Mouse (Mus musculus) layer of hippocampus, postnatal 10 days (tissue): ENCODE data around the gene Btbd9. TPM values are rescaled to one million over a fixed set of nuclear protein-coding genes. Genes with fewer than 3 reads are reported as not detected.
A peak's percentile ranks its signal among the peaks of the same experiment; 100 is the strongest.

Experiments
- DNase-seq, 2 experiments: peaks; one replicate each; pipeline ENCODE4 v3.0.0; 2021; ENCODE audit warnings: low spot score in 2 of 2
- total RNA-seq, 2 experiments: library from RNA; stranded (reverse); gene quantifications; 2 replicates each; pipeline ENCODE4 v1.2.3; 2021

Btbd9 gene
- total RNA-seq, 2 experiments from 2014 or later: 104 to 109 TPM

DNA sequence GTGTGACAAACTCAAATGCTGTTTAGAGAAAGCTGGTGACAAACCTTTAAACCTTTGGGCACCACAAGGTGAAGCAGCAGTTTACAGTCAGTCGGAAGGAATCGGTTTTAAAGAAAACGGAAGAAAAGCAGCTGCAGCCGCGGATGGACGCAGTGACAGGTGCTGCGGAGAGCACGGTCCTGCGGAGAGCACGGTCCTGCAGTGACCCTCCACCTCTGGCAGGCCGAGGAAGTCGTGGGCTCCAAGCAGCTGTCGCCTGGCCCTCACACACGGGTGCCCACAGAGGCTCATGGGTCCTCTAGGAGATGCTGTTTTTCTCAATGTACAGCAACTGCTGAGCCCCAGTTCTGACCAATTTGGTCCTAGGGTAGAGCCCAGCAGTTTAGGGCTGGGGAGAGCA lies 354.6 kb downstream of the Btbd9 start:
- no peak for DNase-seq

DNA sequence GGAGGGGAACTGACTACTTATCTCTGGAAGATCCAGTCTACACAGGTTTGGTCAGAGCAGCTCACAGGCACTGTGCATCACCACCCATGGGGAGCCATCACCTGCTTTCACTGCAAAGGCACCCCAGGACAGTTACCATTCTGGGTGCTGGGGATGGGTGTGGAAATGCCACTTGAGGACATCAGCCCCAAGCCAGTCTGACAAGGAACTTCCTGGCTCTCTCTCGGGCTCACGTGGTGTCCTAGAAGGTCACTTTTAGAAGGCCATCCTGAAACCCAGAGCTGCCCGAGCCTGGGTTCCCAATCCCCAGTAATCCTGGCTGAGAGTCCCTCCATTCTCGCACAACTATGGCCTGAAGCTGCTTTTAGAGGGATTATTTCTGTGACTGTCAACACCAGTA lies 360.5 kb downstream of the Btbd9 start:
- DNase-seq: no peak

DNA sequence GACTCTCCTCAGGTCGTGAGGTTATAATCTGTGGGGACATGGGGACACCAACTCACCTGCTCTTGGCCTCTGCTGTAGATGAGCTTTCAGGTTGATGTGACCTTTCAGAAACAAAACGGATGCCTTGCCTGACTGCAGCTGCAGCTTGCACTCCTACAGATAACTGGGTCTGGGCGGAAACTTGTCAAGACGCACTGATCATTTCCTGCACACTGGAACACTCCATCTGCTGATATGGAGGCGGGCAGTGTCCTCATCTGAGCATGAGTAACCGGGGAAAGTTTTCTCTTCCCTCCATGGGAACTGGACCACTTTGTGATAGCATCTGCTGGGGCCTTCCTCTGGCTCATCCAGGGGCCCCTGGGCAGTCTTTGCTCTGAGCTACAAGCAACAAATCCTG lies 361.9 kb downstream of the Btbd9 start:
- DNase-seq: no peak

DNA sequence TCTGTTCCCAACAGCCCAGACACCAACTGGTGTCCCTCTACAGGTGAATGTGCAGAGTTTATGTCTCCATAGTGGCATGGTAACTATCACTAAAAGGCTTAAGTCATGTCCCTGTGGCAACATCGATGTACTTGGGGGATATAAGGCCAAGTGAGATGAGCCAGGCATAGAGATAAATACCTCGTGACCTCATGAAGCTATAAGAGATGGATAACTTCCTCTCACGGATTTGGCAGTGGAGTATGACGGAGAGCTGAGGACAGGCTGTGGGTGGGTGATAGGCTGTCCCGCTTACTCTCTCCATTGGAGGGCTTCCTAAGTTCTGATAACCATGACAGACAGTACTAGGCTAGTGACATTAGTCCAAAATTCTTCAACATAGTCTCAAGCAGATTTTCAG lies 362.9 kb downstream of the Btbd9 start:
- DNase-seq: no peak

DNA sequence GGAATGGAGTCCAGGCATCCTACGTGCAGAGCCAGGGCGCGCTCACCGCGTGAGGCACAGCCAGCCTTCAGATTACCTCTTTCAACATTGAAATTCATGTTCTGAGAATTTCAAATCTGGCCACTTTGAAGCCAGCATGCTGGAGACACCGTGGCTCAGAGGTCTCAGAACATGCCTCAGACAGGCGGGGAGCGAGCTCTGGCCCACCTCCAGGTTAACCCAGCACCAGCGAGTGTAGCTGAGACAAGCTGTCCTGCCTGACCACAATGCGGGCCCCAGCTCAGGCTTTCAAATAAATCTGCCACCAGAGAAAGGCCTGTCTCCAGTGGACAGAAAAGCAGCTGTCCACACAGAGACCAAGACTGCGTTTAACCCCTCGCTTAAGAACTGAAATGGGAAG lies 363.6 kb downstream of the Btbd9 start:
- DNase-seq: no peak

DNA sequence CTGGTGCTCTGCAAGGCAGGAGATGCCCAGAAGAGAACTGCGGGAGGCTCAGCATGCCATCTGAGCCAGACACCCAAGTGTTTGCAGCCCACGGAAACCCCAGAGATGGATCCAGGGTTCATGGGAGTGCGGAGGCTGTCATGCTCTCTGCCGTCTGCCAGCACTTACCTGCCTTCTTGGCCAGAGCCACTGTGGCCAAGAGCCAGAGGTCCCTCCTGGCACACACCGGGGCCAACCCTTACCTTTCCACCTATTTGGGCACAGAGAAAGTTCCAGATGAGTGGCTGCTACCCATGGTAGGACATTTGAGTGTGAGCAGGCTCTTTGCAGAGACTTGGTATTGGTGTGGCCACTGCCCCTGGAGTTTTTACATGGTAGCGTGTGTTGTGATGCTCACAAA lies 365.4 kb downstream of the Btbd9 start:
- DNase-seq: no peak

DNA sequence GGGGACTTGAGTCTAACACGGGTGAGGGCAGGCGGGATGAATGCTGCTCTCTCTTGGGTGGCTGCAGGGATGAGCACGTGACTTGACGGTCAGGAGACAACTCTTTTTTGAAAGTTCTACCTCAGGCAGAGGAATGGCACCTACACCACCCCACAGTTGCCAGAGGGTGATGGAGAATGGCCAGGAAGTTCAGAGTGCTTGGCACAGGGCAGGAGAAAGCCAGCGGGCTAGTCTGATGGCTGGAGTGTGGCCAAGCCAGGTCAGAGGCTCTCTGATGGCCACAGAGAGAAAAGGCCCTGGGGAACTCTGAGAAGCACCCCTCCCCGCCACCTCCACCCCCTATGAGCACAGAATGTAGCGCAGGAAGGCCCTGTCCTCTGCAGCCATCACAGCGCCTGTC lies 366.0 kb downstream of the Btbd9 start:
- no peak for DNase-seq

DNA sequence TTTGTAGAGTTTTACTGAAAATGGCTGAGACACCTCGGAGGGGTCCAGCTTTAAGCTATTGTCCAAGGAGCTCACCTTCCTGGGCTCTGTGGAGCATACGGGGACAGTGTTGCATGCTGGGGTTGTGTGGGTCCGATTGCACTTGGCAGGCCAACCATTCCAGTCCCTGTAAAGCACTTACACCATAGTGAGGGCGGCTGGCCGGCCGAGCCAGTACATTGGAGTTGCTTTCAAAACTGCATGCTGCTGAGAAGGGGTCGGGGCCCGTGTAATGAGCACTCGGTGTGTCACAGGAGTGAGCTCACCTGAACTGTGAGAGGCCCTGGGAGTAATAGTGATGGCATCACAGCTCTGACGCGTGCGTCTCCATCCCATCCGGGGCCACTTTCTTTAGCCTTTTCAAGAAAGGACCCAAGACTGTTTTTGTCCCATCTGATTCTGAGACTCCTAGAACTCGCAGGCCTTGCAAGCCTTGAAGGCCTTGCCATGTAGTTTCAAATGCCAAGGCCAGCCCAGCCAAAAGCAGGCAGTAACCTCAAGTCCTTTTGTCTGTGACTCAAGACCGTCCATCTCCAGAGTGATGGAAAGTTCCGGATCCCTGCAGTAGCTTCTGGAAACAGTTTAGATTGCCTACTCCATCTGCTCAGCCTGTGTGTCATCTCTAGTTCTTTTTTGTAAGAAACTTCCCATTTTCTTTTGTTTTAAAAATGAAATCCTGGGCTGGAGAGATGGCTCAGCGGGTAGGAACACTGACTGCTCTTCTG lies 371.0 kb downstream of the Btbd9 start:
- no peak for DNase-seq

DNA sequence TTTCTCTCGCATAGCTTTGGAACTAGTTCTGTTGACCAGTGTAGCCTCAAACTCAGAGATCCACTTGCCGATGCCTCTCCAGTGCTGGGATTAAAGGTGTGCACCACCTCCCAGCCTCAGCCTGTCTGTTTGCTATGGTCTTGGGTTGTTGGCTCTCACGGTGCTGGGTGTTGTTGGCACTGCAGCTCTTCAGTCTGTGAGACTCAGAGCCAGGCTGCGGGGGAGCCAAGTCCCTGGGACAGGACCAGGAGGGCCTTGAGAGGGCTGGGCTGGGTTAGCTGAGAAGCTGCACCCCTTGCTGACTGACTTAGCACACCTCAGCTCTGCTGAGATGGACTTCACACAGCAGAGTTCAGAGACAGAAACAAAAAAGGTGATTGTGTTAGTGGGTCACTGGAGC lies 376.0 kb downstream of the Btbd9 start:
- no peak for DNase-seq

DNA sequence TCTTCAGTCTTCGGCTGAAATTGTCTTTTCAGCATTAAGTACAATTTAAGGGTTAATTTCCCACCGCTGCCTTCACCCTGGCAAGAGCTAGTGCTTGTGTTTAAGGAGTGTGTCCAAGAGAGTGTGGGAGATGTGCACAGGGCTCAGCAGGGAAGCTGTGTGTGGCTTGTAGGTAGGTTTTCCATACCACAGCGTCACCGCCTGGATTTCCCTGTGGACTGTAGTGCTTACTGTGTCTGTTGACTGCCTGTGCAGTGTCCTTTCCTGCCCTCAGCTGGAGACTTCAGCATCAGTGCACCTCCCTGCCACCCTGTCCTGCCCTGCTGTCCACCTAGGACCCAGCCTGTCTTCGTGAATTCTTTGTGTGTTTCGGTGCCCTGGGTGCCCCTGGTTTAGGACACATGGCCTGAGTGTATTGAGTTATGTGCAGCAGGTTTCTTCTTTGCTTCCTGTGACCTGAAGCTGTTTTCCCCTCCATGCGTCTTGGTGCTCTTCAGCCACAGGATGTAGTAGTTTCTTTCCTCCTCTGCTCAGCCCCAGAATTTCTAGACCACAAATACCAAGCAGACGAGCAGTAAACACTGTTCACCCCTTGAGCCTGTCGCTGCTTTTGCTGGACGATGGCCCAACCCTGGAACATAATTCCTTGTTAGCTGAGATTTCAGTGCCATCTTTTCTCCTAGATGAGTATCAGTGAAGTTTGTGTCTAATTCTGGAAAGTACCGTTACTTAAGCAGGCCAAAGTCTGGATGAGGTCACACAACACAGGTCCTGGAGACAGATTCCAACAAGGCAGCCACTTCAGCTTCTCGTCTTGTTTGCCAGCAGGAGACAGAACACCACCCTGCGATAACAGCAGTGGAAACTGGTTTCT lies 376.7 kb downstream of the Btbd9 start:
- no peak for DNase-seq

DNA sequence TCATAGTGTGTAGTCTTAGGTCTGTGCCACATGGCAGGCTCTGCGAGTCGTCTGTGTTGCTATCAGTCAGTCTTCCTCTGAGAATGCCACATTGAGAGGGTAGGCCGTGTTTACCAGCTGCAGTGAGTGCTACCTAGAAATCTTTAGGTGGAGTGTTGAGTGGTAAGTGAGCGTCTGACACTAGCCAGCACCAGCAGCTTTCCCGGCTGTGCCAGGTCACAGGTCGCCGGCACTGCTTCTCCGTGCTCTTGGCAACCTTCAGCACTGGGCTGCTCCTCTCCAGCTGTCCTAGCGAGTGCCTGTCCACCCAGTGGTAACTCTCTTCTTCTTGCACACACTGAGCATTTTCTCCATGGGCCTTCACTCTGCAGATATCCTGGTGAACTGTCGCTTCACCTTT lies 377.9 kb downstream of the Btbd9 start:
- DNase-seq: no peak

DNA sequence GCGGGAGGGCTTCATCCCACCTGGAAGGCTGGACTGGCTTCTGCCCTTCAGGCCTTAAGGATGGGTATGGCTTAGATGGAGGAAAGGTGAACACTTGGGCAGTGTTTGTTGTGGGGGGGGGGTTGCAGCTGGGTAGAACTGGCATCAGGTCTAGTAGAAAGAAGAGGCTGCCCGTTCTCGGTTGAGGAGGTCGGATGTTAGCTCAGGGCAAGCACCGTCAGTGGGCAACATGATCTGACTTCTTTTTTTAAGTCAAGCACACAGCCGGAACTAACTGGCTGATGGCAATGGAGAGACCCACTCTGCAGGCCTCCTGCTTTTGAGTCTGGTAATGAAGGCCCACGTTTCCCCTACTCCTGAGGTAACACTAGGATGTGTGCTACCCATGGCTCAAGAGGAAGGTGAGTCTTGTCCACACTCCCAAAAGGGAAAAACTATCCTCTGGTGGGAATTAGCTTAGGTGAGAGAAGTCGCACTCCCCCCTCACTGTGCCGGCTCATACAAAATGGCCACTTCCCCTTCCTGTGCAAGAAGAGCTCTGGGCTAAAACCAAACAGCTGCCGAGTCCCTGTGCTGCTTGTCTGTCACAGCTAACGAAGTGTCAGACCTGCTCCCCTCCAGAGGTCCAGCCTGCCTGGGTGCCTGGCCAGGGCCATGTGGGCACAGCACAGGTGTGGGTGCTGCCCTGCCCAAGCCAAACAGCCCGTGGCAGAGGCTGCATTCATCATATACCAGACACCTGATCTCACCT lies 378.8 kb downstream of the Btbd9 start:
- peak; percentile 9 to 16 for DNase-seq

DNA sequence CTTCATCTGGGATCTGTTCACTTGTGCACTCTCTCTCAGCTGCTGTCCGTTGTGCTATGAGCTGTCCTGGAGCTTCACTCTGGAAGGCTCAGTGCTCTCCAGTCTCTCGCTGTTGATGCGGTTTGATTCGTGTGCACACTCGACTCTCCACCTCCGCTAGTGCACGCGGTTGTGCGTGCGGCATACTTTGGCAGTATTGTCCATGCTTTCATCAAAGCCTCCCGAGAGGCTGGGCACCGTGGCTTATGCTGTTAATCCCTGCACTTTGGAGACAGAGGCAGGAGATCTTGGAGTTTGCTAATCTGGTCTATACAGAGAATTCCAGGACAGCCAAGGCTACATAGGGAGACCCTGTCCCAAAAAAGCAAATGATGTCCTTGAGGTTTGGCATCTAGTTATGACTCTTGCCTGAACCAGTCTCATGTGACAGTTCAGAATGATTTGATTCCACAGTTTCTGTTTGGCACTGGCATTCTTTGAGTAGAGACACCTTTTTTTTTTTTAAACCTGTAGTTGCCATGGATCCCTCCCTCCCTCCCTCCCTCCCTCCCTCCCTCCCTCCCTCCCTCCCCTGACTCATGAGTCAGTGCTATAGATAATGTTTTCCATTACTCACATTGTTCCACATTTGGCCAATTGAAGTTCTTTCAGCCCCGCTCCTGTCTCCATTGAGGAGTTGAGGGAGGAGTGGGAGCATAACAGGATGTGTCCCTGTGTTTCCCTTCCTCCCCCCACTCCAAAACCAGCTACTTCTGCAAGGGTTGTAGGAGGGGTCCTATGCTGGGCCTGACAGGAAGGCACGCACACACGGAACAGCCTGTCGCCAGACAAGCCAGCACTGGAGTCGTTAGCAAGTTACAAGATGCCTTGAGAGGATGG lies 379.6 kb downstream of the Btbd9 start:
- DNase-seq: peak; percentile 15 to 20

DNA sequence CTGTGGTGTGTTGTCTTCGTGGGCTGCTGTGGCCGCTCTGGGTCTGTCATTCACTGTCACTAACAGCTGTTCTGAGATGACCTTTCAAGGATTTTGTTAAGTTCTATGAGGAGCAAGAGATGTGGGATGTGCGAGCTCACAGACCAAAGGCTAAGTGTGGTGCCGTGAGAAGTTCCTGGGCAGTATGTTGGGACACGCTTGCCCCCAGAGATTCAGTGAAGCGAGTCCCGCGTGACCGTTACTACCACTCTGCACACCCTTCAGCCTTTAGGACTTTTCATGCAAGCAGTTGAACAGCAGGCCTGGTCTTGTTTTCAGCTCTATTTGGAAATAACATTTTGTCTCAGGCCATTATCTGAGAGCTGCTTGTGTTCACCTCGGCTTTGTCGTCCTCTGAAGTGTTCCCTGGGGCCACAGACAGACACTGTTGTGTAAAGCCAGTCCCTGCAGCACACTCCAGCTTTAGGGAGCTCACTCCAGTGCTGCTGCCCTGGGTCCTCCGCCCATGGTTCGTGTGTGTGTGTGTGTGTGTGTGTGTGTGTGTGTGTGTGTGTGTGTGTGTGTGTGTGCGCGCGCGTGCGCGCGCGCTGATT lies 380.6 kb downstream of the Btbd9 start:
- peak; percentile 5 to 10 for DNase-seq

DNA sequence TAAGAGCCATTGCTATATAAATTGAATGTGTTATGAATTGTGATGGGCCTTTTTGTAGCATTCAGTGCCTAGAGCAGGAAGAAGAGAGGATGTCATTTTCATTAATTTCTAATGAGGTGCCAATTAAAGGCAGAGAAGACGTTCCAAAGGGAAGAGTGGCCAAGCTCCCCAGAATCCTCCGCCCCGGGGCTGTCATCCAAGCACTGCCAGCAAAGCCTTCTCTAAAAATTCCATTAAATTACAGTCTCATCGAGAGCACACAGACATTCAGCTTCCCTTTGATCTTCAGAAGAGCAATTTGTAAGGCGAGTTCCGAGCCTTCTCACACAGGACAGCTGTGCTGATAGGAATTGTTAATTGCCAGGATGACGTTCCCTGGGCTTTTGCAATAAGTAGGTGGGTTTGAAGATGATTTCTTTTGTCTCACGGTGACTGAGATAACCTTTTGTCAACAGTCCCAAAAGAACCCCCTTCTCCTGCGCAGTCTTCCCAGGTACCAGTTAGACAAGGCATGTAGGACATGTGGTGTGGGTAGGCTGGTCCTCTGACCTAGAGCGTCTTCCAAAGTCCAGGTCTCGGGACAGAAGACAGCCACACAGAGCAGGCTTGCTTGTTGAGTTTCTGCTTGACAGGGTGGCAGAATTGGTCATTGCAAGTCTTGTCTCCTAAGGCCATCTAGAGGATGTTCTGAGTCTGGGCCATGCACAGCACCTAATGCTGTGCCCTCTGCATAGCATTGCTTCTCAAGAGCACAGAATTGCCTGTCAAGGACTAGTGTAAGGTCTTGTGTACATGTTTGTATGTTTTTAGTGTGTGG lies 381.5 kb downstream of the Btbd9 start:
- peak; percentile 14 to 24 for DNase-seq

DNA sequence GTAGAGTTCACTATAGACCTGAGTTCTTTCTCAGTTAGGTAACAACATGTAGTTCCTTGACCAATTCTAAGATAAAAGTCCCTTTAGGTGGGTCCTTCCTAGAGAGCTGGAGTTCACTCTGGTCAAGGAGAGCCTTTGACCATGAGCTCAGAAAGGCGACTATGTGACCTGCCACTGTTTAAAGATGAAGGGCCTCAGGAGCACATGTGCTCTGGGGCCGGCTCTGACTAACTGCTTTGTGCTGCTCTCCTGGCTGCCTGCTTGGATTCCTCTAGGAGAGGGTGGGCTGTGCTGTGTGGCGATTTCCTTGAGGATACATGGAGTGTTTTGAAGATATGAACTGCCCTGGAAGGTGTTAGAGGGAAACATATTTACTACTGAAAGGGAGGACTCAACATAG lies 382.2 kb downstream of the Btbd9 start:
- peak; percentile 3 to 10 for DNase-seq

DNA sequence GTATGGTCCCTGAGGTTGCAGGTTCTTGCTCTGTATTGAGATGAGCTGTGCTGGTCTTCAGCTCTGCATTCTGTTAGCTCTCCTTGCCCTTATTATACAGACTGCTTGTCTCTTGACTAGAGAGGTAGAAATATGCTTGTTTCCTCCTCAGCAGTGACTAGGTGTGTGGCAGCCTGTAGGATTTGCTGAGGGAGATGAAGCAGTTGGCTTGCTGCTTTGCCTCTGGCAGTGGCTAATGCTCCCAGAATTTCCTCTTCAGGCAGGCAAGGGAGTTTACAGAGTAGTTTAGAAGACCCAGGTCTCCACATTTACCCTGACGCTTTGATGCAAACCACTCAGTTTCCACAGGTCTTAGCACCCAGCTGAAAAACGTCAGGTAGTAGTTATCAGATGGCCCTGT lies 382.7 kb downstream of the Btbd9 start:
- DNase-seq: peak in 1 of 2 experiments; percentile 10

DNA sequence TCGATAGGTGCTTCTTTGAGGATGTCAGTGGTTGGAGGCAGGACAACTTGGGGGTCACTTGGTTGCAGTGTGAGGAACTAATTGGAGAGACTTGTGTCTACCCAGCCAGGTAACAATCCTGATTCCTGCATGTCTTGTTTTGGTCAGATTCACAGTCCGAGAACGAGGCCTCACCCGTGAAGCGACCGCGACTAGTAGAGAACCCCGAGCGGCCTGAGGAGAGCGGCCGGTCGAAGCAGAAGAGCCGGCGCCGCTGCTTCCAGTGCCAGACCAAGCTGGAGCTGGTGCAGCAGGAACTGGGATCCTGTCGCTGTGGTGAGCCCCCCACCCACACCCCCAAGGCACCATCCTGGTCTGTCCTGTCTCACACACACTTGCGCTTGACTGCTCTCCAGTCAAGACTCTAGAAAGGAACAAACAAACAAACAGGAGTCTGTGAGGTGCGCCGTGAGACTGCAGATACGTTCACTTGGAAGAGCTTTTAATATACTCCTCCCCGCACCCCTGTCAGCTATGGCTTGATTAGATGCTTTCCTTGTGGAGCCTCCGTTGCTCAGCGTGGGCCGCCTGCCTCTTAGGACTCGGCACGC lies 383.8 kb downstream of the Btbd9 start:
- peak in 1 of 2 experiments; percentile 12 for DNase-seq

DNA sequence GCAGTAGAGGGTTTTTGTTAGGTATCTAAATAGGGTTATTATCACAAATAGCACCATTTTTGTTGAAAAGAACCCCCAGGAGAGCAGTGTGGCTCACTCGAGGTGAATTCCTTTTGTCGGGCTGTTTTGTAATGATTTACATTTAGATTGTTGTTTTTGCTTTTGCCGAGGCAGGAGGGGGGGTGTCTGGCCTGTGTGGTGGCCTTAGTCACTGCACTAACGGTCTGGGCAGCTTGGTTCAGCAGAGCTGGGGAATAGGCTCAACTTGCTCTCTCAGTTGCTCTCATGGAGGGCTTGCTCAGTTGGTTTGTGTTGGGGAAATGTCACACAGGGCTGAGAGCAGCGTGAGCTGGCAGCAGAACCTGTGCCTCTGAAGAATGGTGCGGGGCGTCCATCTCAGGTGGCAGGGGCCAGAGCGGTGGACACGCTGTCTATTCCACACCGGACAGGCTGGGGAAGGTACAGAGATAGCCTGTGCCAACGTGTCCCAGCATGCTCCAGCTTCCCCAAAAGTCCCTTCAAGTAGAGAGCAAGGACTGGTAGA lies 385.1 kb downstream of the Btbd9 start:
- DNase-seq: no peak
